In genomic region chr2:173577669-173578557, GRCm38 (mm10) we compare ENCODE assay signal across 8 mouse cellular contexts. TPM values are rescaled to one million over a fixed set of nuclear protein-coding genes. Genes with fewer than 3 reads are reported as not detected.
DNase-seq lines count a peak whose midpoint lies in the region; ATAC-seq and TF ChIP-seq lines count a peak whose summit lies in the region.

Gene Ankrd60 (minus strand): TSS chr2:173578365.

- no peaks in the 10 kb centered on the region for H3K9me3 ChIP-seq in E14TG2a.4 (ENCODE audit: low read length)
- H3K9me3 ChIP-seq in forebrain, embryonic 14.5 days (replicated peaks; ENCODE audit: control insufficient read depth, low read length): no peaks in the 10 kb centered on the region
- no peaks in the 10 kb centered on the region for H3K9me3 ChIP-seq in limb, embryonic 14.5 days (ENCODE audit: control insufficient read depth, low read length)
- no peaks in the 10 kb centered on the region for H3K9me3 ChIP-seq in neural tube, embryonic 11.5 days (ENCODE audit: control insufficient read depth, low read length)

- intact Hi-C loops in gastrocnemius, adult 2 months (cut with DNase I): no loop called here
- intact Hi-C loops in gastrocnemius, postnatal 36 days (cut with DNase I): no loop called here

- WGBS in forebrain, embryonic 14.5 days: 10% methylated on average over 55 of the region's 58 CpGs
- WGBS in limb, embryonic 14.5 days: 19% methylated on average over 25 of the region's 58 CpGs
- WGBS in neural tube, embryonic 11.5 days: 12% methylated on average over 47 of the region's 58 CpGs

- H3K4me2 ChIP-seq in forebrain, embryonic 14.5 days (ENCODE audit: low read length): peak within 1 kb of the TSS; percentile 73
- H3K4me2 ChIP-seq in limb, embryonic 14.5 days (replicated peaks; ENCODE audit: low read depth, low read length, severe bottlenecking): peak within 1 kb of the TSS; percentile 85
- peak within 1 kb of the TSS; percentile 81 for H3K4me2 ChIP-seq in neural tube, embryonic 11.5 days (ENCODE audit: low read depth)

- peak within 1 kb of the TSS; percentile 45; the same call in 1 of the 2 replicates for H3K9ac ChIP-seq in forebrain, embryonic 14.5 days (ENCODE audit: low read length)
- peak within 1 kb of the TSS; percentile 60 for H3K9ac ChIP-seq in limb, embryonic 14.5 days (ENCODE audit: low read depth, low read length, severe bottlenecking)
- H3K9ac ChIP-seq in neural tube, embryonic 11.5 days (ENCODE audit: low read length): peak within 1 kb of the TSS; percentile 60

- H3K36me3 ChIP-seq in E14TG2a.4 (ENCODE audit: insufficient read depth, low read length): no peaks in the 10 kb centered on the region
- H3K36me3 ChIP-seq in forebrain, embryonic 14.5 days (ENCODE audit: control insufficient read depth, insufficient read depth, low read length): no peaks in the 10 kb centered on the region
- H3K36me3 ChIP-seq in limb, embryonic 14.5 days (ENCODE audit: control insufficient read depth, insufficient read depth, low read length): no peaks in the 10 kb centered on the region
- no peaks in the 10 kb centered on the region for H3K36me3 ChIP-seq in neural tube, embryonic 11.5 days (ENCODE audit: control insufficient read depth, insufficient read depth, low read length)

- peaks cover 10% of the 10 kb centered on the region for H3K4me1 ChIP-seq in E14TG2a.4 (replicated peaks; ENCODE audit: low read depth, low read length)
- no peaks in the 10 kb centered on the region for H3K4me1 ChIP-seq in forebrain, embryonic 14.5 days (ENCODE audit: control insufficient read depth, insufficient read depth, low read length)
- H3K4me1 ChIP-seq in limb, embryonic 14.5 days (ENCODE audit: control insufficient read depth, insufficient read depth, low read length): peaks cover 5% of the 10 kb centered on the region; the same call in 1 of the 2 replicates
- H3K4me1 ChIP-seq in neural tube, embryonic 11.5 days (ENCODE audit: control insufficient read depth, insufficient read depth, low read length): peaks cover 7% of the 10 kb centered on the region; the same call in 1 of the 2 replicates

- DNase-seq in gastrocnemius, adult 2 months: peak; percentile 13
- no peak for DNase-seq in gastrocnemius, postnatal 36 days
- peak; percentile 21 for DNase-seq in forebrain, embryonic 14.5 days (ENCODE audit: low spot score)
- DNase-seq in limb, embryonic 14.5 days (ENCODE audit: low spot score): no peak
- DNase-seq in neural tube, embryonic 11.5 days (ENCODE audit: low spot score): peak; percentile 45
- DNase-seq in thymus, postnatal 4 days: peak; percentile 95

- peak; percentile 66 for ATAC-seq in forebrain, embryonic 14.5 days
- ATAC-seq in limb, embryonic 14.5 days (ENCODE audit: low FRiP score, low read depth): peak; percentile 69
- peak; percentile 78 for ATAC-seq in neural tube, embryonic 11.5 days (ENCODE audit: insufficient read depth, low FRiP score, low TSS enrichment)
- no peak for ATAC-seq in monocyte, adult 5-6 weeks (replicated peaks; ENCODE audit: insufficient number of reproducible peaks, low FRiP score, low TSS enrichment, poor library complexity, severe bottlenecking)

- no peak for TF ChIP-seq CTCF in gastrocnemius, adult 2 months (IDR thresholded peaks at IDR 0.05)
- no peak for TF ChIP-seq CTCF in E14TG2a.4 (conservative IDR thresholded peaks at IDR 0.05; ENCODE audit: low read length)

- peak within 1 kb of the TSS; percentile 63 for H3K4me3 ChIP-seq in gastrocnemius, adult 2 months
- H3K4me3 ChIP-seq in E14TG2a.4 (replicated peaks; ENCODE audit: low read length): peak within 1 kb of the TSS; percentile 77
- peak within 1 kb of the TSS; percentile 36 for H3K4me3 ChIP-seq in forebrain, embryonic 14.5 days (ENCODE audit: low read depth, low read length)
- H3K4me3 ChIP-seq in limb, embryonic 14.5 days (replicated peaks; ENCODE audit: low read length): peak within 1 kb of the TSS; percentile 42
- peak within 1 kb of the TSS; percentile 47 for H3K4me3 ChIP-seq in neural tube, embryonic 11.5 days (ENCODE audit: low read depth, low read length)

- H3K27me3 ChIP-seq in E14TG2a.4 (ENCODE audit: insufficient read depth, low read length): peaks cover 46% of the 10 kb centered on the region
- H3K27me3 ChIP-seq in forebrain, embryonic 14.5 days (replicated peaks; ENCODE audit: control insufficient read depth, insufficient read depth, low read length): 0 out of 2 replicates have a peak, but pooled peaks cover 3% of the 10 kb centered on the region
- no peaks in the 10 kb centered on the region for H3K27me3 ChIP-seq in limb, embryonic 14.5 days (ENCODE audit: control insufficient read depth, insufficient read depth, low read length)
- no peaks in the 10 kb centered on the region for H3K27me3 ChIP-seq in neural tube, embryonic 11.5 days (ENCODE audit: control insufficient read depth, insufficient read depth, low read length)

- TF ChIP-seq POLR2A in limb, embryonic 14.5 days (IDR thresholded peaks at IDR 0.05; ENCODE audit: borderline replicate concordance, extremely low read depth, insufficient read depth, insufficient read length): no peak

- H3K27ac ChIP-seq in gastrocnemius, adult 2 months: no peak within 1 kb of the TSS
- H3K27ac ChIP-seq in forebrain, embryonic 14.5 days (ENCODE audit: low read depth, low read length): no peak within 1 kb of the TSS
- H3K27ac ChIP-seq in limb, embryonic 14.5 days (replicated peaks; ENCODE audit: low read depth, low read length): no peak within 1 kb of the TSS
- H3K27ac ChIP-seq in neural tube, embryonic 11.5 days (ENCODE audit: low read depth, low read length): no peak within 1 kb of the TSS

RNA-seq across cellular contexts. Expression of gene Ankrd60, which starts in this region (rescaled TPM):
- not detected for total RNA-seq in gastrocnemius, adult 2 months (2021)
- total RNA-seq in gastrocnemius, postnatal 36 days (2021): not detected
- not detected in 2 replicates for polyA plus RNA-seq in forebrain, embryonic 14.5 days (2014; fragmentation: Nextera tagmentation; extraction: Ambion mirVana)
- polyA plus RNA-seq in limb, embryonic 14.5 days (2012; rRNA removed): not detected in 2 replicates
- not detected in 2 replicates for polyA plus RNA-seq in limb, embryonic 14.5 days (2014; fragmentation: Nextera tagmentation; extraction: Ambion mirVana)
- polyA plus RNA-seq in neural tube, embryonic 11.5 days (2014; fragmentation: Nextera tagmentation; extraction: Ambion mirVana): not detected in 2 replicates
- not detected in 3 replicates for total RNA-seq in monocyte, adult 5-6 weeks (2017)

Comparison
In these comparisons a context has a peak if more than half of its experiments do, and no peak if none do; other contexts are left out.
1. Peak in DNase-seq and H3K4me3 ChIP-seq in gastrocnemius, adult 2 months; RNA of the gene not detected or under 1 TPM.
2. Peak in DNase-seq, ATAC-seq, H3K4me3 ChIP-seq, H3K9ac ChIP-seq and H3K4me2 ChIP-seq in forebrain, embryonic 14.5 days; RNA of the gene not detected or under 1 TPM.
3. Peak in ATAC-seq, H3K4me3 ChIP-seq, H3K9ac ChIP-seq and H3K4me2 ChIP-seq in limb, embryonic 14.5 days; RNA of the gene not detected or under 1 TPM.
4. Peak in DNase-seq, ATAC-seq, H3K4me3 ChIP-seq, H3K9ac ChIP-seq and H3K4me2 ChIP-seq in neural tube, embryonic 11.5 days; RNA of the gene not detected or under 1 TPM.